Mouse (Mus musculus) heart, postnatal 0 days (tissue): ENCODE measurements around the gene Mif4gd. TPM values are rescaled to one million over a fixed set of nuclear protein-coding genes. Genes with fewer than 3 reads are reported as not detected.

Experiments used
- ATAC-seq: fragments of 200-750 bp; cut with Nextera tagmentation; 2 replicates; pipeline ENCODE4 v1.8.0; 2017; ENCODE audit warnings: low read depth, moderate number of reproducible peaks, moderate library complexity; ENCODE audit not compliant: insufficient read depth
- DNase-seq: peaks from one replicate; pipeline ENCODE4 v3.0.0-alpha.2; 2016; ENCODE audit warnings: low spot score
- H3K27ac ChIP-seq: fragments of 300-500 bp; sonication (generic); 2 replicates; pipeline ENCODE4 v1.5.1; 2014; ENCODE audit warnings: low read depth, mild to moderate bottlenecking
- H3K27me3 ChIP-seq: fragments of 300-500 bp; sonication (generic); 2 replicates; pipeline ENCODE4 v1.6.1; 2014; ENCODE audit warnings: low read length, mixed read lengths; ENCODE audit not compliant: control insufficient read depth, insufficient read depth
- H3K36me3 ChIP-seq: fragments of 300-500 bp; sonication (generic); replicated peaks from 2 replicates; pipeline ENCODE4 v1.6.1; 2014; ENCODE audit warnings: low read length, mixed read lengths; ENCODE audit not compliant: control insufficient read depth, insufficient read depth
- H3K4me1 ChIP-seq: fragments of 300-500 bp; sonication (generic); 2 replicates; pipeline ENCODE4 v1.6.1; 2014; ENCODE audit warnings: antibody characterized with exemption; ENCODE audit not compliant: control insufficient read depth, insufficient read depth
- H3K4me2 ChIP-seq: fragments of 300-500 bp; sonication (generic); 2 replicates; pipeline ENCODE4 v1.6.1; 2014; ENCODE audit warnings: low read depth, mild to moderate bottlenecking, low read length, moderate library complexity
- H3K4me3 ChIP-seq: fragments of 300-500 bp; sonication (generic); 2 replicates; pipeline ENCODE4 v1.5.1; 2014; ENCODE audit warnings: low read depth, low read length
- H3K9ac ChIP-seq: fragments of 300-500 bp; sonication (generic); replicated peaks from 2 replicates; pipeline ENCODE4 v1.6.1; 2014; ENCODE audit warnings: low read depth, low read length, mixed read lengths
- H3K9me3 ChIP-seq: fragments of 300-500 bp; sonication (generic); replicated peaks from 2 replicates; pipeline ENCODE4 v1.6.1; 2016; ENCODE audit warnings: low read length; ENCODE audit not compliant: control insufficient read depth
- CTCF ChIP-seq: IDR thresholded peaks from 2 replicates; pipeline ENCODE4 v1.5.1; 2016; ENCODE audit warnings: antibody characterized with exemption, control low read depth, low read depth
- EP300 ChIP-seq: IDR thresholded peaks from 2 replicates; pipeline ENCODE4 v1.6.1; 2016; ENCODE audit warnings: antibody characterized with exemption, low read depth
- WGBS: fragments of 180-500 bp; shearing (Covaris S2); extraction: QIAGEN DNeasy Blood & Tissue Kit; methylation state at CpG from one replicate; pipeline ENCODE4 v1.1.7; 2014; 5-methylcytosine and 5-hydroxymethylcytosine counted together
- polyA plus RNA-seq: library from polyadenylated mRNA; unstranded; fragments of >200 nt; fragmentation: Nextera tagmentation; extraction: Ambion mirVana; gene quantifications from 2 replicates; pipeline ENCODE4 v1.2.1, GENCODE M21; 2015
- total RNA-seq: library from RNA; depleted of rRNA; stranded (reverse); fragments of >200 nt; gene quantifications from 2 replicates; pipeline ENCODE4 v1.2.3, GENCODE M21; 2014; ENCODE audit warnings: low replicate concordance

The Mif4gd gene
- total and polyA plus RNA-seq, 2 experiments from 2014 or later = 34.1 to 38.4 TPM

DNA sequence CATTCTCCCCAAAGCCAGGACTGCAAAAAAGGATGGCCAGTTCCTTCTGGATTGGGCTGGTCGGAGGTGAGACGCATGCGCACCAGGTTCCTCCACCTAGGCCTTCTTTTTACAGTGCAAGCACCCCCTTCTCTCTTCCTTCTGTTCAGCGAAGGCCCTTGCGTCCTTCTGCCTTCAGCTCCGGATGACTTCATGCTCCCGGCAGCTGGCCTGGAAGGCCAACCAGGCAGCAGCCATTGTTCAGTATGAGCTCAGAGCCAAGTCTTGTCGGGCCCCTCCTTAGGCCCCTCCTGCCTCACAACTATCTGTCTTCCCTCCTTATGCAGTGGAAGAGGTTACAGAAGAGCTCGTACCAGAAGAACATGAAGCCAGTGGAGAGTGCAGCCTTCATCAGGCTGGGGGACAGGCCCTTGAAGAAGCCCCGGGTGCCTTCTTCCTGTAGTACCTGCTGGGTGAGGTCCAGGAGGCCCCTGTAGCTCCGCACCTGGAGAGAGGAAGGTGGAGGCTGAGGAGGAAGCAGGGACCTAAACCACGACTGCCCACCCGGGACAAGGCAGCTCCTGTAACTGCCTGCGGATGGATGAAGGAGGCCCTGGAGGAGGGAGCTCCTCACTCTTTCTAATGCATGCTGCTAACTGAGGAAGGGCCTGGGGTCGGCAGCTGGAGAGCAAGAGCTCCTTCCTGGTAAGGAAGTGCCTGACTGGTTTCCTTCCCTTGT is 2.5 kb upstream of the Mif4gd start:
- DNase-seq = no peak
- Histone ChIP-seq H3K4me2 (no peak overlapping the region), H3K9me3 (no peaks in the 10 kb centered on the region), H3K27me3 (no peaks in the 10 kb centered on the region), H3K4me3 (no peak overlapping the region), H3K27ac (peak overlapping the region; percentile 54), H3K4me1 (peaks cover 13% of the 10 kb centered on the region; the same call in 1 of the 2 replicates), H3K9ac (peak overlapping the region; percentile 30; the same call in 1 of the 2 replicates), H3K36me3 (peaks cover 16% of the 10 kb centered on the region)
- WGBS = 58% methylated on average over 15 of the region's 15 CpGs
- no peak for TF ChIP-seq EP300
- TF ChIP-seq CTCF = no peak
- no peak for ATAC-seq

DNA sequence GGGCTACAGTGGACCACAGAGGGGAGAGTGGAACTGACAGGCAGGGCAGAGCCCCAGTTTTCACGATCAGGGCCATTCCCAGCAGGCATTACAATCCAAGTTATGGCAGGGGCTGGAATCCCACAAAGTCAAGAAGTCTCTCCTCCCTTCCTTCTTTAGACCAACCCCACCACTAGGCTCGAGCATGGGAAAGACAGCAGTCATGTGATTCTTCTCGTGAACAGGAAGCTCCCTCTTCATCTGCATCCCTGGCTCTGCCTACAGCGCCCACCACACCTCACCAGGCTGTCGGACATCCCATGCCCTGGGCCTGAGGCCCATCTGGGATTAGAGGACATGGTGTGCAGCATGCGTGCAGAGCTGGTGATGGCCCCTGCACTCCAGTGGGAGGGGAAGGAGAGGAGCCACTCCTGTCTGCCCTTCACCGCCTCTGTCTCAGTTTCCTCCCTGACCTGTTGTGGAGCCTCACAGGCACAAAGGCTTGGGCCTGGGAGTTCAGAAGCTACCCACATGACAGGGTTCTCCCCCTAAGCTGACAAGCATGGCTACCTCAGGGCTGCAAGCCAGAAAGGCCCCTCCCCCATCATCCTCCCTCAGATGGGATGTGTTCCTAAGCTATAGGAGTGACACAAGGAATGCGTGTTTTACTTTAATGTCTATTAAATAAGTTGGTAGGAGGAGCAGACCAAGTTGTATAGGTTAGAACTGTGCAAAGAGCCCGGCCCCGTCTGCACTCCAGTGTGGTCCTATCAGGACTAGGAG is 1.8 kb upstream of the Mif4gd start:
- Histone ChIP-seq H3K4me2 (no peak overlapping the region), H3K36me3 (peaks cover 14% of the 10 kb centered on the region; the same call in 1 of the 2 replicates), H3K9ac (no peak overlapping the region), H3K4me1 (peaks cover 13% of the 10 kb centered on the region; the same call in 1 of the 2 replicates), H3K4me3 (no peak overlapping the region), H3K27me3 (no peaks in the 10 kb centered on the region), H3K9me3 (no peaks in the 10 kb centered on the region), H3K27ac (peak overlapping the region; percentile 54)
- TF ChIP-seq CTCF (no peak), EP300 (no peak)
- WGBS = 71% methylated on average over 10 of the region's 10 CpGs
- no peak for ATAC-seq
- DNase-seq = no peak

DNA sequence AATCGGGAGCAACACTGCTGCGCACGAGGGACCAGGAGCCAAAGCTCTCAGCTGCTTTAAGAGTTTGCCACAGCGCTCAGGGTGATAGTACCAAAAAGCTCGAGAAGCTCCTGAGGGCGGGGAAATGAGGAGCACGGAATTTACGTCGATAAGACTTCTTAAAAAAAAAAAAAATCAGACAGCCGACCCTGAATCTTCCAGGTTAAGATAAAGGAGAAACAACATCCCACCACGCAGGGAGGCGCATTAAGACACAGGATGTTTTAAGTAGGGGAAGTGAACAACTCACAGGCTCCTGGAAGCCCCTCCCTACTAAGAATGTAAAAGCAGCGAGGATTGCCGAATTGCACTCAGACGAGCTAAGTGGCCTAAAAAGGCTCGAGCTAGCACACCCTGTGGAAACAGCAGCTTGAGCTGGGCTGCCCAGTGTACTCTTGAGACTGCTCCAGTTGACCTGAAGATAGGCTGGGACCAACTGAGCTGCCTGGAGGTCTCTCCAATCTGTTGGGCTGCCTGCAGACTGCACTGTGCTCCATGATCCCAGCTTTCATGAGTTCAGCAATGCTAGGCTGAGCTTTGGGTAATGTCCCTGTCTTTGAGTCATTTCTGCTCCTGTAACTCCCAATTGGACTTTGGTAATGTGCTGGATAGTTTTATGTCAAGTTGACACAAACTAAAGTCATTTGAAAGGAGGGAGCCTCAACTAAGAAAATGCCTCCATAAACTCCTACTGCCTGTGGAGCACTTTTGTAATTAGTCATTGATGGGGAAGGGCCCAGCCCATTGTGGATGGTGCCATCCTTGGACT is 573 bp upstream of the Mif4gd start:
- no peaks in the 10 kb centered on the region for H3K9me3 ChIP-seq
- H3K36me3 ChIP-seq = peaks cover 16% of the 10 kb centered on the region
- H3K4me2 ChIP-seq = peak overlapping the region; percentile 97
- TF ChIP-seq CTCF = no peak
- no peak for TF ChIP-seq EP300
- ATAC-seq (peak; percentile 7; the same call in 1 of the 2 replicates), DNase-seq (peak; percentile 34)
- peak overlapping the region; percentile 83 for H3K4me3 ChIP-seq
- H3K9ac ChIP-seq = peak overlapping the region; percentile 89
- H3K27ac ChIP-seq = peak overlapping the region; percentile 97
- peaks cover 13% of the 10 kb centered on the region; the same call in 1 of the 2 replicates for H3K4me1 ChIP-seq
- no peaks in the 10 kb centered on the region for H3K27me3 ChIP-seq
- 1% methylated on average over 16 of the region's 16 CpGs for WGBS

DNA sequence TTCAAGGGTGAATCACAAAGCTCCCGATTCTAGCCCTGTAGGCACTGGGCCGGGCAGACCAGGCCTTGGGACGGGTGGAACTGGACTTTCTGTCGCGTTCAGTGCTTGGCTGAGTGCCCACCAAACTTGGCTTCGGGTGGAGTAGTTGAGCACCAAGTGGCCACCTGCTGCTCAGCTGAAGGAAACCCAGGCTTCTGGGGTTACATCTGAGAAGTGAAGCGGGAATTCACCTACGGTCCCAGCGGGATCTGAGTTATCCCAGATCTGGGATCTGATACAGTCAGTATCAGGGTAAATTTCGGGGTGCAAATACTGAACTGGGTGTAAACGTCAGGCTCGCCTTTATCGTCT is 735 bp downstream of the Mif4gd start:
- Histone ChIP-seq H3K4me3 (peak overlapping the region; percentile 83), H3K9me3 (no peaks in the 10 kb centered on the region), H3K9ac (peak overlapping the region; percentile 89), H3K36me3 (peaks cover 27% of the 10 kb centered on the region), H3K4me2 (peak overlapping the region; percentile 97), H3K27me3 (no peaks in the 10 kb centered on the region), H3K27ac (peak overlapping the region; percentile 97), H3K4me1 (peaks cover 13% of the 10 kb centered on the region; the same call in 1 of the 2 replicates)
- 2% methylated on average over 13 of the region's 13 CpGs for WGBS
- DNase-seq (peak; percentile 35), ATAC-seq (peak; percentile 44)
- TF ChIP-seq EP300 (no peak), CTCF (0 out of 2 replicates have a peak, but pooled peaks have one; percentile 12)

DNA sequence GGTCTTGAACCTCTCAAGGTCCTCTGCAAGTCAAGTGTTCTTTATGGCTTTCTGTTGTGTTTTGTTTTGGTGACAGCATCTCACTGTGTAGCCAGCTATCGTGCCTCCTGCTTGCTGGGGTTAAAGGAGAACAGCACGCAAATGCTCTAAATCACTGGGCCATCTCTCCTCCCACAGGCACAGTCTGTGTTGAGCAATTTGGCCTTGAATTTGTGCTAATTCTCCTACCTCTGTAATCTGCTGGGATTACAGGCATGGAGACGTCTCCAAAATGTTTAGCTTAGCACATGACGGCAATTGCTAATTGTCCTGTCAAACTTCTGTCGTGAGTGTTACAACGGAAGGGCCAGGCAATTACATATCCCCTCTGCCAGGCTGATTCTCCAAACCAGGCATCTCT is 1.6 kb downstream of the Mif4gd start:
- no peaks in the 10 kb centered on the region for H3K27me3 ChIP-seq
- no peak overlapping the region for H3K9ac ChIP-seq
- H3K4me1 ChIP-seq = peaks cover 13% of the 10 kb centered on the region; the same call in 1 of the 2 replicates
- 82% methylated on average over 6 of the region's 6 CpGs for WGBS
- H3K9me3 ChIP-seq = no peaks in the 10 kb centered on the region
- TF ChIP-seq EP300 = no peak
- no peak for TF ChIP-seq CTCF
- no peak overlapping the region for H3K27ac ChIP-seq
- peaks cover 35% of the 10 kb centered on the region for H3K36me3 ChIP-seq
- H3K4me2 ChIP-seq = no peak overlapping the region
- no peak for ATAC-seq
- no peak for DNase-seq
- H3K4me3 ChIP-seq = no peak overlapping the region
